Mouse (Mus musculus): Measurements from ENCODE around the gene Tuba4a.

The Tuba4a gene

GRCm38 (mm10) chr1:75219531-75219930, at the start of gene Tuba4a:
Tuba4a (minus strand) TSS chr1:75219865.
- DNase-seq (ENCODE audit: low spot score in 2 of 2) = no peak

GRCm38 (mm10) chr1:75264091-75264880, 44.6 kb upstream of the Tuba4a start, which contains the start of gene Ptprn:
Ptprn (minus strand) TSS chr1:75264502.
- DNase-seq (ENCODE audit: low spot score in 2 of 2) = peak; percentile 83 to 85

GRCm38 (mm10) chr1:75262969-75263951, 43.6 kb upstream of the Tuba4a start:
- DNase-seq (ENCODE audit: low spot score in 2 of 2) = peak in 1 of 2 experiments; percentile 71

GRCm38 (mm10) chr1:75261278-75261677, 41.6 kb upstream of the Tuba4a start:
- no peak for DNase-seq (ENCODE audit: low spot score in 2 of 2)

- no peak for DNase-seq (ENCODE audit: low spot score in 2 of 2)
Observed at GRCm38 (mm10) chr1:75255516-75256046, 35.9 kb upstream of the Tuba4a start.

- DNase-seq (ENCODE audit: low spot score in 2 of 2) = no peak
Observed at GRCm38 (mm10) chr1:75254625-75255013, 35.0 kb upstream of the Tuba4a start.

- DNase-seq (ENCODE audit: low spot score in 2 of 2) = peak; percentile 84 to 93
Observed at GRCm38 (mm10) chr1:75253849-75254624, 34.4 kb upstream of the Tuba4a start.

- no peak for DNase-seq (ENCODE audit: low spot score in 2 of 2)
Observed at GRCm38 (mm10) chr1:75253029-75253428, 33.4 kb upstream of the Tuba4a start.

GRCm38 (mm10) chr1:75252308-75252707, 32.6 kb upstream of the Tuba4a start:
- DNase-seq (ENCODE audit: low spot score in 2 of 2) = no peak

- peak; percentile 74 to 78 for DNase-seq (ENCODE audit: low spot score in 2 of 2)
Observed at GRCm38 (mm10) chr1:75251112-75251970, 31.7 kb upstream of the Tuba4a start.

GRCm38 (mm10) chr1:75250498-75250897, 30.8 kb upstream of the Tuba4a start:
- no peak for DNase-seq (ENCODE audit: low spot score in 2 of 2)

GRCm38 (mm10) chr1:75248041-75248772, 28.5 kb upstream of the Tuba4a start:
- DNase-seq (ENCODE audit: low spot score in 2 of 2) = no peak

GRCm38 (mm10) chr1:75247071-75247930, 27.6 kb upstream of the Tuba4a start:
- no peak for DNase-seq (ENCODE audit: low spot score in 2 of 2)

- DNase-seq (ENCODE audit: low spot score in 2 of 2) = peak; percentile 54 to 73
Observed at GRCm38 (mm10) chr1:75244836-75245235, 25.2 kb upstream of the Tuba4a start.

- no peak for DNase-seq (ENCODE audit: low spot score in 2 of 2)
Observed at GRCm38 (mm10) chr1:75244175-75244826, 24.6 kb upstream of the Tuba4a start.

- no peak for DNase-seq (ENCODE audit: low spot score in 2 of 2)
Observed at GRCm38 (mm10) chr1:75243411-75243810, 23.7 kb upstream of the Tuba4a start.

- no peak for DNase-seq (ENCODE audit: low spot score in 2 of 2)
Observed at GRCm38 (mm10) chr1:75239591-75239990, 19.9 kb upstream of the Tuba4a start.

Data from frontal cortex, postnatal 36 days (tissue).